Mouse (Mus musculus) hindbrain, embryonic 16.5 days (tissue): ENCODE results near the gene Eif4e3. TPM values are rescaled to one million over a fixed set of nuclear protein-coding genes. Genes with fewer than 3 reads are reported as not detected.

Experiments
- ATAC-seq: fragments of 200-750 bp; cut with Nextera tagmentation; 2 replicates; pipeline ENCODE4 v1.8.0; 2017; ENCODE audit warnings: moderate TSS enrichment, moderate library complexity
- H3K27ac ChIP-seq: fragments of 300-500 bp; sonication (generic); 2 replicates; pipeline ENCODE4 v1.5.1; 2014; ENCODE audit warnings: low read depth, mild to moderate bottlenecking, control low read depth, low read length, moderate library complexity
- H3K27me3 ChIP-seq: fragments of 300-500 bp; sonication (generic); replicated peaks from 2 replicates; pipeline ENCODE4 v1.6.1; 2014; ENCODE audit warnings: low read length; ENCODE audit not compliant: control insufficient read depth, insufficient read depth
- H3K36me3 ChIP-seq: fragments of 300-500 bp; sonication (generic); 2 replicates; pipeline ENCODE4 v1.6.1; 2014; ENCODE audit warnings: mild to moderate bottlenecking, low read length, moderate library complexity, mixed read lengths; ENCODE audit not compliant: control insufficient read depth, insufficient read depth
- H3K4me1 ChIP-seq: fragments of 300-500 bp; sonication (generic); 2 replicates; pipeline ENCODE4 v1.6.1; 2014; ENCODE audit warnings: low read depth, low read length; ENCODE audit not compliant: control insufficient read depth, insufficient read depth
- H3K4me2 ChIP-seq: fragments of 300-500 bp; sonication (generic); 2 replicates; pipeline ENCODE4 v1.6.1; 2014; ENCODE audit warnings: mild to moderate bottlenecking, low read length, control low read depth, moderate library complexity
- H3K4me3 ChIP-seq: fragments of 300-500 bp; sonication (generic); 2 replicates; pipeline ENCODE4 v1.5.1; 2014; ENCODE audit warnings: mild to moderate bottlenecking, low read length, control low read depth, moderate library complexity
- H3K9ac ChIP-seq: fragments of 300-500 bp; sonication (generic); 2 replicates; pipeline ENCODE4 v1.6.1; 2014; ENCODE audit warnings: low read depth, mild to moderate bottlenecking, control low read depth, low read length, moderate library complexity
- H3K9me3 ChIP-seq: fragments of 300-500 bp; sonication (generic); 2 replicates; pipeline ENCODE4 v1.6.1; 2014; ENCODE audit warnings: mild to moderate bottlenecking, low read length, moderate library complexity; ENCODE audit not compliant: control insufficient read depth
- WGBS: fragments of 180-500 bp; shearing (Covaris S2); extraction: QIAGEN DNeasy Blood & Tissue Kit; methylation state at CpG from one replicate; pipeline ENCODE4 v1.1.7; 2014; 5-methylcytosine and 5-hydroxymethylcytosine counted together
- polyA plus RNA-seq: library from polyadenylated mRNA; unstranded; fragments of >200 nt; fragmentation: Nextera tagmentation; extraction: Ambion mirVana; gene quantifications from 2 replicates; pipeline ENCODE4 v1.2.1, GENCODE M21; 2015

The Eif4e3 gene
- polyA plus RNA-seq, 1 experiment from 2014 or later: 5.7 TPM

DNA sequence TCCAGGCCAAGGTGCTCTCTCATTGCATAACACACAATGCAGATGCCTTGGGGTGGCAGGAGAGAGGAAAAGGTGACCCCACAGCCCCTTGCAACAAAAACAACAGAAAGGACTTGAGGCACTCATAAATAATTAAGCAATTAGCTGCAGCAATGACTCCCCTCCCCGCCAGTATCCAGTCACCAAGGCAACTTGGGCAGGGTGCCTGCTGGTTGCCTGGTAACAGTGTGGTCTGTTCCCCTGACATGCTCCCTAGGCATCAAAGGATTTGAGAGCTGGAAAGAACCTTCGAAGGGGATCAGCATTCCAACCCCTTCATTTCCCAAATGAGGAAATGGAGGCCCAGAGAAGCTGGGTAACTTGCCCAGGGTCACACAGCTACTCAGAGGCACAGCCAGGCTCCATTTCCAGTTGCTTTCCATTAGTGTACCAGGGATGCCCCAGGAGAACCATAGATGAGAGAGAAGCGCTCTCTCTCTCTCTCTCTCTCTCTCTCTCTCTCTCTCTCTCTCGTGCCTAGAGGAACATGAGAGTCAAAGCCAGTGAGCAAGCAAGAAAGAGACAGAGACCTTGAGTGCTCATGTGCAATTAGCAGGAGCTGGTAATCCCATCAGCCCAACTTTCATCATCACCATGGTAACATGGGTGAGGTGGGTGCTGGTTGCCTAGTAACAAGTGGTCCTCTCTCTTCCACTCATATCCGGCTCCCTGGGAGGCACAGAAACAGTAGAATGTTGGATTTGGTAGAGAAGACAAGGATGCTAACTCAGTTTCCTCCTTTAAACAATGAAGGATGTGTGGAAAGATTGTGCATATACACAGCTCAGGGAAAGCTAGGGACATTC, 3.1 kb upstream of the Eif4e3 start:
- no peaks in the 10 kb centered on the region for H3K27me3 ChIP-seq
- no peak overlapping the region for H3K4me3 ChIP-seq
- peak; percentile 73 for ATAC-seq
- WGBS: 10% methylated on average over 5 of the region's 5 CpGs
- H3K27ac ChIP-seq: peak overlapping the region; percentile 65
- peak overlapping the region; percentile 32; the same call in 1 of the 2 replicates for H3K4me2 ChIP-seq
- no peaks in the 10 kb centered on the region for H3K36me3 ChIP-seq
- H3K4me1 ChIP-seq: peaks cover 26% of the 10 kb centered on the region
- no peaks in the 10 kb centered on the region for H3K9me3 ChIP-seq
- H3K9ac ChIP-seq: no peak overlapping the region

DNA sequence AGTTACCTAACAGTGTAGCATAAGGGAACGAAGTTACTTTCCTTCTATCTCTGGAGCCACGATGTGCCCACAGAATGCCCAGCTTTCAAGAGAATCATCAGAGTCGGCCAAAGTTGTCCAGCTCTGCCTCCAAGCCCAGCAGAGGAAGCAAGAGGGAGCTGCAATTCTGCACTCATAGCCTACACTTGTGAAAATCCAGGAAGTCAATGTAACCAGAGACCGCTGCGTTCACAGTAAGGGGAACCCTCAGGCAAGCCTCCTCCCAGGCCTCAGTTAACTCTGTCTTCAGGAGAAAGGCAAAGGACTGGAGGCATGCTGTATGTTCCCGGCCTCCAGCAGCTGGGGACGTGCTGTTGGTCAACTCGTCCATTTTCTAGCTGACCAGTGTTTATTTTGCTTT, 719 bp upstream of the Eif4e3 start:
- Histone ChIP-seq H3K4me3 (peak overlapping the region; percentile 70; the same call in 1 of the 2 replicates), H3K9ac (no peak overlapping the region), H3K4me1 (peaks cover 28% of the 10 kb centered on the region), H3K9me3 (no peaks in the 10 kb centered on the region), H3K27ac (no peak overlapping the region; the same call in 1 of the 2 replicates), H3K4me2 (peak overlapping the region; percentile 91), H3K36me3 (no peaks in the 10 kb centered on the region), H3K27me3 (no peaks in the 10 kb centered on the region)
- WGBS: 39% methylated on average over 8 of the region's 8 CpGs
- no peak for ATAC-seq

DNA sequence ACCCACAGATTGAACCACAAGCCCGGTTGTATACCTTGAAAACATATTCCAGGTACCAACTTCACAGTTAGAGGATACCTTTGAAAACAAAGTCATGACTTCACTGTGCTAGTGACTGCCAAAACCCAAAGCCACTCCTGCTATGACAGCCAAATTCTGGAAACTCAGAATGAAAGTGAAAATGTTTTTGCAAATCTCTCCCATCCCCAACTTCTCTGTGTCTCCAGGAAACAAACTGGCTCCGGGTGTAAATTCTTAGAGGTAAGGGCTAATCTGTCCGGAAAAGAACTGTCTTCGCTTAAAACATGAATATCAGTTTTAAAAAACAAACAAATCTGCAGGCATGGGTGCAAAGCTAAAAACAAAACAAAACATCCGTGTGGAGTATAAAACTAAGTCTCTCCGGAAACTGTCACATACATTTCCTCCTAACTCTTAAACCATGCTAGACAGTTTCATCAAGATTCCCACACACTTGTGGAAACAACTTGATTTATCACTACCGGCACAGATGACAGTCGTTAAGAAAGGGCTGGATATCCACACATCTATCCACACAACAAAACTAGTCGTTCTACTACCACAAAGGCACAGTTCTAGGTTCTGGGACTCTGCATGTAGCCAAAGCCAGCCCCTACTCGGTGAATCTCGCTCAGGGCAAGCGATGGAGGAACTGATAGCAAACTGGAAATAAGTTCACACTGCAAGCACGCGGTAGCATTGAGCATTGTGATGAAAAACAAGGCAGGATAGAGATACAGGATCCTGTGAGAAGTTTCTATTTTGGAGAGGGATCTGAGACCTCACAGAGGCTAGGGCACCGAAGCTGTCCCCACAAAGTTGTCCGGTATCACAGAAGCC, 884 bp downstream of the Eif4e3 start:
- peaks cover 27% of the 10 kb centered on the region for H3K4me1 ChIP-seq
- no peak for ATAC-seq

DNA sequence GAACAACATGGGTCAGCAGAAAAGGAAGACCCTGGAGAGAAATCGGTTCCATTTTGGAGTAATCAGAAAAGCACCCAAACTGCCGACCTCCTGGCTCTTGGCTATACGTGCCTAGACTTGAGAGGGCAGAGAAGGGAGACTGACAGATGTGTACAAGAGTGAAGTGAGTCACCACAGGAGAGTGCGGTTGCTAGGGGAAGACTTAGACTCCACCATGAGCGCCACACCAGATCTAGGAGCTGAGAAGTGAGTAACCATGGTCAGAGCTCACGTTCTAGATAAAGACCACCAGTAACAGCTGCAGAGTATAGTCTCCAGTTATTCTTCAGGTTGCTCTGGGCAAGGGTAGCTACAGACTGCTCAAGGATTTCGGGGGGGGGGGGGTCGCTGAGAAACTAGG, 3.3 kb downstream of the Eif4e3 start:
- no peaks in the 10 kb centered on the region for H3K9me3 ChIP-seq
- no peak overlapping the region for H3K4me3 ChIP-seq
- H3K4me2 ChIP-seq: no peak overlapping the region
- no peak overlapping the region for H3K9ac ChIP-seq
- H3K27ac ChIP-seq: no peak overlapping the region
- 79% methylated on average over 8 of the region's 8 CpGs for WGBS
- no peaks in the 10 kb centered on the region for H3K27me3 ChIP-seq
- ATAC-seq: no peak
- peaks cover 6% of the 10 kb centered on the region for H3K4me1 ChIP-seq
- no peaks in the 10 kb centered on the region for H3K36me3 ChIP-seq

More for the DNA sequence above, 884 bp downstream of the Eif4e3 start:
- H3K9ac ChIP-seq: peak overlapping the region; percentile 80
- H3K27ac ChIP-seq: peak overlapping the region; percentile 76; the same call in 1 of the 2 replicates
- H3K4me2 ChIP-seq: peak overlapping the region; percentile 91
- peak overlapping the region; percentile 70 for H3K4me3 ChIP-seq
- H3K36me3 ChIP-seq: no peaks in the 10 kb centered on the region
- H3K27me3 ChIP-seq: no peaks in the 10 kb centered on the region
- WGBS: 30% methylated on average over 16 of the region's 16 CpGs
- no peaks in the 10 kb centered on the region for H3K9me3 ChIP-seq

DNA sequence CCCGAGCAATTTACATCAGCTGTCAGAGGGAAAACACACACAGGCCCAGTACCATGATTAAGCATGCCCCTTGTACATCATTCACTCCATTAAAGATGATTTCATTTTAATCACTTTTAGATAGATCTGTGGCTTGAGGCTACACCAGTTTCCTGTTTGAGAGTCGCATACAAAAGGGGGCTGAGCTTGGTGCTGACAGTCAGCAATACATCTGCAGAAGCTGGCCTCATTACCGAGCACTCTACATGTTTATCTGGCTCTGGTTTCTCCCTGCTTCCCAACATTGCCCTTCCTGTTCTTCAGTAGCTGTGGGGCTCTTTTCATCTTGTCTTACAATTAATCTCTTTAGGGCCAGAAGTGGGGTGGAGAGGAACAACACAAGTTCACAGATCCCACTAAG, 6.1 kb downstream of the Eif4e3 start:
- Histone ChIP-seq H3K4me3 (no peak overlapping the region), H3K36me3 (no peaks in the 10 kb centered on the region), H3K4me1 (peaks cover 2% of the 10 kb centered on the region; the same call in 1 of the 2 replicates), H3K27me3 (no peaks in the 10 kb centered on the region), H3K4me2 (no peak overlapping the region), H3K9ac (no peak overlapping the region), H3K9me3 (no peaks in the 10 kb centered on the region), H3K27ac (no peak overlapping the region)
- no peak for ATAC-seq
- WGBS: 49% methylated on average over 3 of the region's 3 CpGs

DNA sequence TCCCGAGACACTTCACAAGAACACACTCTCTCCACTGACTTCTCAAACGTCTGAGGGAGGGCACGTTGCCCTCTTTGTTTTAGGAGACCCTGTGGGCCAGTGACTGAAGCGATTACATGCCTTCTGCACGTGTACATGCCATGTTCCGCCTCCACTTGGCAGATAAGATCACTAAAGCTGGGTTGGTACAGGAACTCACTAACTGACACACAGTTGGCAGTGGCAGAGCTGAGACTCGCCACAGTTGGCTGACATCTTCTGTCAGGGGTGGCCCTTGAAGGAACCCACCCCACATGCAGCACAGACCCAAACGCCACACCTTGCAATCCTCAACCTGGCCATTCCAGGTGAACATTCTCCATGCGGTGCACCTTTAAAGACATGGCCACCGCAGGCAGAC, 8.0 kb downstream of the Eif4e3 start:
- H3K9me3 ChIP-seq: no peaks in the 10 kb centered on the region
- H3K9ac ChIP-seq: no peak overlapping the region
- no peak overlapping the region for H3K27ac ChIP-seq
- ATAC-seq: no peak
- WGBS: 86% methylated on average over 10 of the region's 10 CpGs
- H3K36me3 ChIP-seq: no peaks in the 10 kb centered on the region
- no peak overlapping the region for H3K4me2 ChIP-seq
- no peaks in the 10 kb centered on the region for H3K27me3 ChIP-seq
- no peaks in the 10 kb centered on the region for H3K4me1 ChIP-seq
- H3K4me3 ChIP-seq: no peak overlapping the region

DNA sequence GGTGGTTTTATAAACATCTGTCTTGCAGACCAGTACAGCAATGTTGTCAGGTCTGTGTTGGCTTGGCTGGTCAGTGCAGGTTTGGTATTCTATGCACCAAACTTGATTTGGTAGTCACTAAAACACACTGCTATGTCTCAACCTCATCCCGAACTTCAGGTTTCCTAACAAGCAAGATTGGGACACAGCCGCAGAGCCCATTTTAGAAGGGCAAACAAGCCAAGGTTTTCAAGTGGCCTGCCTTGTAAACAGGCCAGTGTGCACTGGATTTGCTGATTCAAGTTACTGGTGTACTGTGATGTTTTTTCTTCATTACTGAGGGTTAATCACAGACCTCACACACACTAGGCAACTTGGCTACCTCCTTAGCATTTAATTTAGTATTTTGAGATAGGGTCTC, 10.5 kb downstream of the Eif4e3 start:
- ATAC-seq: no peak

DNA sequence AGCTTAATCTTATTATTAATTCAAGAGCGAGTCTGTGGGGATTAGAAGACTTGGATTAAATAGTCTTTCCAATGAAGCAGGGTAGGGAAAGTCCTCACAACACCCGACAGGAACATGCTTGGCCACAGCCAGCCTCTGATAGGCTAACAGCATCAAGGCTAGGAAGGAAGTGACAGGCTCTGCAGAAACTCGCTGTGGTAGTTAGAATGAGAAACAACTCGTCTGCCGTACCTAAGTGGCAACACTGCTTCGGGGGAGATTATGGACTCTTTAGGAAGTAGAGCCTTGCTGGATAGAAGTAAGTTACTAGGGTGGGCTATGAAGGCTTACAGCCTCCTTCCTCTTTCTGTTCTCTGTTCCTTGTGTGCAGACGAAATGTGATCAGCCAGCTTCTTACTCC, 11.1 kb downstream of the Eif4e3 start:
- H3K36me3 ChIP-seq: no peaks in the 10 kb centered on the region
- H3K4me1 ChIP-seq: no peaks in the 10 kb centered on the region; the same call in 1 of the 2 replicates
- no peak overlapping the region for H3K4me2 ChIP-seq
- WGBS: 62% methylated on average over 7 of the region's 7 CpGs
- H3K27me3 ChIP-seq: no peaks in the 10 kb centered on the region
- H3K4me3 ChIP-seq: no peak overlapping the region
- no peak overlapping the region for H3K27ac ChIP-seq
- H3K9ac ChIP-seq: no peak overlapping the region
- H3K9me3 ChIP-seq: no peaks in the 10 kb centered on the region
- no peak for ATAC-seq

More for the DNA sequence above, 10.5 kb downstream of the Eif4e3 start:
- no peak overlapping the region for H3K27ac ChIP-seq
- H3K9ac ChIP-seq: no peak overlapping the region
- no peak overlapping the region for H3K4me2 ChIP-seq
- no peaks in the 10 kb centered on the region for H3K9me3 ChIP-seq
- WGBS: 98% methylated on average over 2 of the region's 2 CpGs
- H3K27me3 ChIP-seq: no peaks in the 10 kb centered on the region
- no peaks in the 10 kb centered on the region for H3K36me3 ChIP-seq
- H3K4me1 ChIP-seq: no peaks in the 10 kb centered on the region; the same call in 1 of the 2 replicates
- no peak overlapping the region for H3K4me3 ChIP-seq

DNA sequence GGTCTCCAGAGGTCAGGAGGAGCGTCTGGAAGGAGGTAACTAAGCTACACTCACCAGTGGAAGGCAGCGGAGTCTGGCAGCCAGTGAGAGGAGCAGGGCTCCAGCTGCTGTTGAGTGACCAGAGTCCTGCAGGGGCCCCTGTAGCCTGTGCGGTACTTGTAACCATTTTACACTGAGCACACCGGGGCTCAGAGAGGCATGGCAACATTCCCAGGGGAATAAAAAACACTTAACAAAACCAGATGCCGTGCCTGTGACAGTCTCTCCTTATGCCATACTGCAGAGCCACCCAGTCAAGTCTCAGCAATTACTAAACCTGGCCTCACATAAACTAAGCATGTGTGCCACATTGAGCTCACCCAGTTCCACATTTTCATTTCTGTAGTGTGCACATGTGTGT, 12.2 kb downstream of the Eif4e3 start:
- H3K27ac ChIP-seq: no peak overlapping the region
- H3K4me3 ChIP-seq: no peak overlapping the region
- 38% methylated on average over 5 of the region's 5 CpGs for WGBS
- H3K4me1 ChIP-seq: no peaks in the 10 kb centered on the region; the same call in 1 of the 2 replicates
- H3K9ac ChIP-seq: no peak overlapping the region
- no peak for ATAC-seq
- no peaks in the 10 kb centered on the region for H3K27me3 ChIP-seq
- H3K4me2 ChIP-seq: no peak overlapping the region
- H3K9me3 ChIP-seq: no peaks in the 10 kb centered on the region
- H3K36me3 ChIP-seq: no peaks in the 10 kb centered on the region
